Mouse (Mus musculus) erythroblast, embryonic 14.5 days (primary cell): ENCODE measurements around the gene Zfp318. TPM values are rescaled to one million over a fixed set of nuclear protein-coding genes. Genes with fewer than 3 reads are reported as not detected.

Experiments used
- H3K27me3 ChIP-seq: 2 replicates; pipeline ENCODE4 v1.6.1; 2012; ENCODE audit warnings: inconsistent platforms; ENCODE audit not compliant: control insufficient read depth
- H3K36me3 ChIP-seq: 2 replicates; pipeline ENCODE4 v1.6.1; 2012; ENCODE audit warnings: mild to moderate bottlenecking, inconsistent platforms; ENCODE audit not compliant: control insufficient read depth
- H3K4me1 ChIP-seq: 2 replicates; pipeline ENCODE4 v1.6.1; 2012; ENCODE audit warnings: inconsistent platforms; ENCODE audit not compliant: control insufficient read depth
- H3K4me3 ChIP-seq: replicated peaks from 2 replicates; pipeline ENCODE3; 2012; ENCODE audit warnings: moderate library complexity, mild to moderate bottlenecking, inconsistent platforms
- H3K9me3 ChIP-seq: 2 replicates; pipeline ENCODE4 v1.6.1; 2012; ENCODE audit warnings: low read length, inconsistent platforms, mixed read lengths; ENCODE audit not compliant: control insufficient read depth
- GATA1 ChIP-seq: IDR thresholded peaks from 2 replicates; pipeline ENCODE4 v1.6.1; 2012; ENCODE audit warnings: low read length, inconsistent platforms, mixed read lengths
- TAL1 ChIP-seq: IDR thresholded peaks from 3 replicates; pipeline ENCODE4 v1.6.1; 2012; ENCODE audit warnings: low read length, inconsistent platforms, mixed read lengths
- polyA plus RNA-seq: library from polyadenylated mRNA; stranded (reverse); fragments of >175 nt; gene quantifications from 2 replicates; pipeline ENCODE4 v1.2.3, GENCODE M21; 2012

The Zfp318 gene
- polyA plus RNA-seq: 0.05 and 0.13 TPM in 2 replicates

DNA sequence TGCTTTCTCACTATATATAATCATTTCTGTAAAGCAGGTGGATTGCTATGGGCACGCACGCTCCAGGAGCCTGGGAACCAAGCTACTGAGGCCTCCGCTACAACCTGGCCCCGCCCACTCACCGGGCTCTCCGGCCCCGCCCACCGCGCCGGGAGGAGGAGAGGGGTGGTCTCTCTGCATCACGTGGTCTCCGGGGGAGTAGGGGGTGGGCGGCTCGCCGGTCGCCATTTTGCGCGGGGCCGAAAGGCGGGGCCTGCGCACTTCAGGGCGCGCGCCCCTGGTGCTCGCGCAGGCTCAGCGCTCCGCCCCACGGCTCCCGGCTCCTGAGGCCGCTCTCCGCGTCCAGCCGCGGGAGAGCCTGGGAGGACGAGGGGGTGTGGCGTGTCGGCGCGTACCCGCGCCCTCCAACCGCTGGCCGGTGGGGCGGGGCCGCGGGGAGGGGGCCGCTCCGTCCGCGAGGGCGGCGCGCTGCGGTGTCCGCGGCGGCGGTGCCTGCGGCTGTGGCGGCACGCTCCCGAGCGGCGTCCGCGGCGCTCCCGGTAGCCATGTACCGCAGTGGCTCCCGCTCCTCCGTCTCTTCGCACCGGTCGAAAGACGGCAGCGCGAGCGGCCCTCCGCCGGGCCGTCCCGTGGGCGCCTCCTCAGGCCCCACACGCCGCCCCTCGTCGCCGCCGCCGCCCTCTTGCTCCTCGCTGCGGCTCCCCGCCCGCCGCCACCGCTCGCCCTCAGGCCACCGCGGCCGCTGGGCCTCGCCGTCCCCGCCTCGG is at the start of gene Zfp318:
TSS of gene Zfp318 (plus strand) at position 438 of the 767 bp plus-strand sequence.
- H3K27me3 ChIP-seq: peaks cover 21% of the 10 kb centered on the region
- peaks cover 3% of the 10 kb centered on the region for H3K36me3 ChIP-seq
- H3K4me1 ChIP-seq: peaks cover 25% of the 10 kb centered on the region
- no peaks in the 10 kb centered on the region for H3K9me3 ChIP-seq
- no peak for TF ChIP-seq TAL1
- TF ChIP-seq GATA1: no peak
- H3K4me3 ChIP-seq: peak within 1 kb of the TSS; percentile 81

DNA sequence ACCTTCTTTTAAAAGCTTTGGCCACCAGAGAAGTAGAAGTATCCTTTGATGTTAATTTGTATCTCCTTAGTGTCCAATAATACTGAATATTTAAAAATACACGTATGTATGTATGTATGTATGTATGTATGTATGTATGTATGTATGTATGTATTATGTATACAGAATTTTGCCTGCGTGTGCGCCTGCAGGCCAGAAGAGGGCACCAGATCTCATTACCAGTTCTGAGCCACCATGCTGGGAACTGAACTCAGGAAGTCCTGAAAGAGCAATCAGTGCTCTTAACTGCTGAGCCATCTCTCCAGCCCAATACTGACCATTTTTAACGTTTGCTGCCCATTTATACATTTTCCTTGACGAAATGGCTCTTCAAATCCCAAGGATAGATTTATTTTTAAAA is 47.1 kb upstream of the Zfp318 start:
- Histone ChIP-seq H3K4me3 (no peak overlapping the region), H3K27me3 (peaks cover 2% of the 10 kb centered on the region; the same call in 1 of the 2 replicates), H3K36me3 (no peaks in the 10 kb centered on the region), H3K4me1 (peaks cover 12% of the 10 kb centered on the region), H3K9me3 (peaks cover 4% of the 10 kb centered on the region)
- TF ChIP-seq TAL1: no peak
- TF ChIP-seq GATA1: no peak

DNA sequence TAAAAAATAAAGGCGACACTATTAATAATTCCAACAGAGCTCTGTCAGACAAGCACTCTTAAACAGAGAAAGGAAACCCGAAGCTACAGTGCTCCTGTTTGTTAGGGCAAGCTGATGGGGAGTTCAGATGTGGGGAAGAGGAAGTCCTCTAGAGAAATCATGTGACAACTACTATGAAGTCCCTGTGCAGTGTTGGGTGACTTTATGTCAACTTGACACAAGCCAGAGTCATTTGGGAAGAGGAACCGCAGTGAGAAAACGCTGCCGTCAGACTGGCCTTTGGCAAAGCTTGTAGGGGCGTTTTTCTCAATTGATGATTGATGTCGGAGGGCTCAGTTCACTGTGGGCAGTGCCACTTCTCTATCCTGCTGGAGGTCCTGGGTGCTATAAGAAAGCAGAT is 42.3 kb upstream of the Zfp318 start:
- no peaks in the 10 kb centered on the region for H3K4me1 ChIP-seq
- no peaks in the 10 kb centered on the region; the same call in 1 of the 2 replicates for H3K27me3 ChIP-seq
- H3K9me3 ChIP-seq: peaks cover 25% of the 10 kb centered on the region
- H3K36me3 ChIP-seq: no peaks in the 10 kb centered on the region
- TF ChIP-seq TAL1 (no peak), GATA1 (no peak)
- no peak overlapping the region for H3K4me3 ChIP-seq

DNA sequence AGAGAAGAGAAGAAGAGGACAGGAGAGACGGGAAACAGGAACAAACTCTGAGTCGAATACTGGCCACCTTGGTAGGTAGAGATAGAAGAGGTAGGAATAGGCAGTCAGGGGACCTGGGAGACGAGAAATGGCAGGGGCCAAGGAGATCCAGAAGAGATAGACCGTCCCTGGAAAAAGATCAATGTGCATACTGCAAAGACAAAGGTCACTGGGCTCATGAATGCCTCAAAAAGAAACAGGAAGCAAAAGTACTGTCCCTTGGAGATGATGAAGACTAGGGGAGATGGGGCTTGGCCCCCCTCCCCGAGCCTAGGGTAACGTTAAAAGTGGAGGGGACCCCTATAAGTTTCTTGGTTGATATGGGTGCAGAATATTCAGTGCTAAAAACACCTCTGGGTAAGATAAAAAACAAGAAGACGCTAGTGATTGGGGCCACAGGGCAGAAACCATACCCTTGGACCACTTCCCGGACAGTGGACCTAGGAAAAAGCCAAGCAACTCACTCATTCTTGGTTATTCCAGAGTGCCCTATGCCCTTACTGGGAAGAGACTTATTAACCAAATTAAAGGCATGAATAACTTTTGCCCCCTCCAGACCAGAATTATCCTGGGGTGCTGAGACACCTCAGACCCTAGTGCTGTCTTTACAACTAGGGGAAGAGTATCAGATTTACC is 32.4 kb upstream of the Zfp318 start:
- TF ChIP-seq TAL1: no peak
- TF ChIP-seq GATA1: no peak
- Histone ChIP-seq H3K4me3 (no peak overlapping the region), H3K9me3 (peaks cover 47% of the 10 kb centered on the region), H3K36me3 (no peaks in the 10 kb centered on the region), H3K4me1 (no peaks in the 10 kb centered on the region), H3K27me3 (no peaks in the 10 kb centered on the region)

DNA sequence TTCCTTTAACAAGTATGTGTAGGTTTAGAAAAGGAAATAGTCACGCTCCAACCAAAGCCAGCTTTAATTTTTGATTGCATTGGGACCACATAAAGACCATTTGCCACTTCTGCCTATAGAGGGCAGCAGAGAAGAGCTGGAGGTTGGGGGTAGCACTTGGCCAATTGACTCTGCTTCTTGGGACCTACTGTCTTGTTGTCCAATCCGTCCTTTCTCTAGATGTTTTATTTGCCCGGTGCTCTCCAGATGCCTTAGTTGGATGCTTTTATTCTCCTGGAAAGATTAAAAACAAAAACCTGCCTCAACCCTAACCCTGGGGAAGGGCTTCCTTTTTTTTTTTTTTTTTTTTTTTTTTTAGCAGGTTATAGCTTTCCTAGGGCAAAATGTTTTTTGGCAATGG is 11.7 kb upstream of the Zfp318 start:
- H3K27me3 ChIP-seq: no peaks in the 10 kb centered on the region
- no peak for TF ChIP-seq TAL1
- no peak for TF ChIP-seq GATA1
- no peaks in the 10 kb centered on the region for H3K4me1 ChIP-seq

GRCm38 (mm10) chr17:46378564-46378963 is 5.0 kb upstream of the Zfp318 start:
- peaks cover 9% of the 10 kb centered on the region for H3K4me1 ChIP-seq
- peaks cover under 1% of the 10 kb centered on the region for H3K27me3 ChIP-seq
- no peak overlapping the region for H3K4me3 ChIP-seq
- no peak for TF ChIP-seq GATA1
- no peak for TF ChIP-seq TAL1
- no peaks in the 10 kb centered on the region for H3K36me3 ChIP-seq
- H3K9me3 ChIP-seq: no peaks in the 10 kb centered on the region

More for the DNA sequence above, 11.7 kb upstream of the Zfp318 start:
- Histone ChIP-seq H3K4me3 (no peak overlapping the region), H3K9me3 (no peaks in the 10 kb centered on the region), H3K36me3 (no peaks in the 10 kb centered on the region)

DNA sequence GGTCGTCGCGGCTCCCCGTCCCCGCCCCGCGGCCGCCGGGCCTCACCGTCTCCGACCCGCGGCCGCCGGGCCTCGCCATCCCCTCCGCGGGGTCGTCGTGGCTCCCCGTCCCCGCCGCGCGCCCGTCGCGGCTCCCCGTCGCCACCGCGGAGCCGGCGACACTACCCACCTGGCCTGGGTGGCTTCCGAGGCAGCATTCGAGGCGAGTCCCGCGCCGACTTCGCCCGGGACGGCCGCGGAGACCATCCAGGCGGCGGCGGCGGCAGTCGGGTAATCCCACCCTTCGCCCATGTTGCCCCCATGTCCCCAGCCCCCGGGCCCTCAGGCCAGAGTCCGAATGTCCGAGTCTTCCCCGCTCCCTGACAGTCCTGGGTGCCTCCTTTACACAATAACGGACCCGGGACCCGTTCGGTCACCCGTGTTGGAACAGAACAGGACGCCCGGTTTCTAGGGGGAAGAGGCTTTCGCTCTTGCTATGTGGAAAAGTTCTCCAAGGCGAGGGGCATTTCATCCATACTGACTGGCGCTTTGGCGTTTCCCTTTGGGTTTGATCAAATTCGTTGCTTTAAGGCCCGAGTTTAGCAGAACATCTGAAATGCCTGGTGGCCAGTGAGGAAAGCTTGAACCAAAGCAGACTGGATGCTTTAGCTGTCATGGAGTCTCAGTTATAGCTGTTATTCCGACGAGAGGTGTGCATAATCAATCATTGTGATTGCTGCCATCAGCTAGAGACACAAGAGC is 700 bp downstream of the Zfp318 start:
- Histone ChIP-seq H3K4me1 (peaks cover 25% of the 10 kb centered on the region), H3K36me3 (peaks cover 3% of the 10 kb centered on the region), H3K4me3 (peak overlapping the region; percentile 81), H3K9me3 (no peaks in the 10 kb centered on the region), H3K27me3 (peaks cover 21% of the 10 kb centered on the region)
- no peak for TF ChIP-seq TAL1
- TF ChIP-seq GATA1: no peak

- Histone ChIP-seq H3K4me3 (no peak overlapping the region), H3K4me1 (peaks cover 18% of the 10 kb centered on the region), H3K9me3 (no peaks in the 10 kb centered on the region), H3K27me3 (peaks cover 21% of the 10 kb centered on the region), H3K36me3 (peaks cover 5% of the 10 kb centered on the region)
- no peak for TF ChIP-seq TAL1
- TF ChIP-seq GATA1: no peak
These were observed 4.7 kb downstream of the Zfp318 start for GRCm38 (mm10) chr17:46388200-46388599.

GRCm38 (mm10) chr17:46393012-46393411 is 9.5 kb downstream of the Zfp318 start:
- Histone ChIP-seq H3K4me3 (no peak overlapping the region), H3K4me1 (no peaks in the 10 kb centered on the region), H3K27me3 (no peaks in the 10 kb centered on the region), H3K36me3 (peaks cover 7% of the 10 kb centered on the region), H3K9me3 (no peaks in the 10 kb centered on the region)
- no peak for TF ChIP-seq GATA1
- TF ChIP-seq TAL1: no peak
